Mouse (Mus musculus): ENCODE measurements around the gene Rela. TPM values are rescaled to one million over a fixed set of nuclear protein-coding genes. Genes with fewer than 3 reads are reported as not detected.

Gene Rela
- polyA plus RNA-seq, 1 experiment from 2014 or later = 42.6 TPM

- DNase-seq (ENCODE audit: low spot score) = no peak
- Histone ChIP-seq H3K36me3 (ENCODE audit: insufficient read depth, low read length) (peaks cover 61% of the 10 kb centered on the region), H3K4me1 (replicated peaks; ENCODE audit: insufficient read depth, low read length) (peaks cover 4% of the 10 kb centered on the region), H3K4me2 (ENCODE audit: low read length) (no peak overlapping the region), H3K4me3 (replicated peaks; ENCODE audit: low read depth, low read length) (no peak overlapping the region), H3K9me3 (replicated peaks; ENCODE audit: low read length) (no peaks in the 10 kb centered on the region), H3K9ac (ENCODE audit: low read depth, low read length) (no peak overlapping the region), H3K27me3 (ENCODE audit: insufficient read depth, low read length) (no peaks in the 10 kb centered on the region), H3K27ac (no peak overlapping the region)
- TF ChIP-seq CTCF (IDR thresholded peaks at IDR 0.05; ENCODE audit: low read depth) = no peak
- no peak for ATAC-seq (replicated peaks; ENCODE audit: low FRiP score, low read depth)
- whole genome bisulfite sequencing = 97% methylated on average over 8 of the region's 8 CpGs
These were observed 4.4 kb downstream of the Rela start for GRCm38 (mm10) chr19:5641641-5642040.

DNA sequence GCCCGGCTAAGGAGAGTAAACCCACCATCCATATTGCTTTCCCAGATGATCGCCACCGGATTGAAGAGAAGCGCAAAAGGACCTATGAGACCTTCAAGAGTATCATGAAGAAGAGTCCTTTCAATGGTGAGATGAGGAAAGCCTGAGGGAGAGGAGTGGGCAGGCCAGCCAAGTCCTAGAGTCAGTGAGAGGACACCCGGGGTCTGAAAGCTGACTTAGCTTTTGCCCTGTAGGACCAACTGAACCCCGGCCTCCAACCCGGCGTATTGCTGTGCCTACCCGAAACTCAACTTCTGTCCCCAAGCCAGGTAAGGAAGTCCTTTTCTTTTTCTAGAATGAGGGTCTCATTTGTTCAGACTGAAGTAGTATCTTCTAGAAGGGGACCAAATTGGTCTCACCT lies 8.0 kb downstream of the Rela start:
- Histone ChIP-seq H3K36me3 (ENCODE audit: insufficient read depth, low read length) (peaks cover 71% of the 10 kb centered on the region), H3K4me1 (replicated peaks; ENCODE audit: insufficient read depth, low read length) (peaks cover 13% of the 10 kb centered on the region), H3K27ac (no peak overlapping the region), H3K9ac (ENCODE audit: low read depth, low read length) (no peak overlapping the region), H3K4me3 (replicated peaks; ENCODE audit: low read depth, low read length) (no peak overlapping the region), H3K4me2 (ENCODE audit: low read length) (no peak overlapping the region), H3K27me3 (ENCODE audit: insufficient read depth, low read length) (no peaks in the 10 kb centered on the region), H3K9me3 (replicated peaks; ENCODE audit: low read length) (no peaks in the 10 kb centered on the region)
- no peak for DNase-seq (ENCODE audit: low spot score)
- 98% methylated on average over 9 of the region's 9 CpGs for WGBS
- TF ChIP-seq CTCF (IDR thresholded peaks at IDR 0.05; ENCODE audit: low read depth) = no peak
- ATAC-seq (replicated peaks; ENCODE audit: low FRiP score, low read depth) = no peak

DNA sequence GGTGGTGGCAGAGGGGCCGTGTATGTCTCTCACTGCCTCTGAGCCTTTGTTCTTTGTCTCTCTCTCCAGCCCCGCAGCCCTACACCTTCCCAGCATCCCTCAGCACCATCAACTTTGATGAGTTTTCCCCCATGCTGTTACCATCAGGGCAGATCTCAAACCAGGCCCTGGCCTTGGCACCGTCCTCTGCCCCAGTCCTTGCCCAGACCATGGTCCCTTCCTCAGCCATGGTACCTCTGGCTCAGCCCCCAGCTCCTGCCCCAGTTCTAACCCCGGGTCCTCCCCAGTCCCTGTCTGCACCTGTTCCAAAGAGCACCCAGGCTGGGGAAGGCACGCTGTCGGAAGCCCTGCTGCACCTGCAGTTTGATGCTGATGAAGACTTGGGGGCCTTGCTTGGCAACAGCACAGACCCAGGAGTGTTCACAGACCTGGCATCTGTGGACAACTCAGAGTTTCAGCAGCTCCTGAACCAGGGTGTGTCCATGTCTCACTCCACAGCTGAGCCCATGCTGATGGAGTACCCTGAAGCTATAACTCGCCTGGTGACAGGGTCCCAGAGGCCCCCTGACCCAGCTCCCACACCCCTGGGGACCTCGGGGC lies 9.5 kb downstream of the Rela start:
- Histone ChIP-seq H3K4me3 (replicated peaks; ENCODE audit: low read depth, low read length) (no peak overlapping the region), H3K27ac (no peak overlapping the region), H3K4me2 (ENCODE audit: low read length) (no peak overlapping the region), H3K4me1 (replicated peaks; ENCODE audit: insufficient read depth, low read length) (peaks cover 13% of the 10 kb centered on the region), H3K9ac (ENCODE audit: low read depth, low read length) (no peak overlapping the region), H3K36me3 (ENCODE audit: insufficient read depth, low read length) (peaks cover 69% of the 10 kb centered on the region), H3K9me3 (replicated peaks; ENCODE audit: low read length) (no peaks in the 10 kb centered on the region), H3K27me3 (ENCODE audit: insufficient read depth, low read length) (no peaks in the 10 kb centered on the region)
- no peak for DNase-seq (ENCODE audit: low spot score)
- no peak for TF ChIP-seq CTCF (IDR thresholded peaks at IDR 0.05; ENCODE audit: low read depth)
- ATAC-seq (replicated peaks; ENCODE audit: low FRiP score, low read depth) = no peak
- WGBS = 90% methylated on average over 8 of the region's 8 CpGs

DNA sequence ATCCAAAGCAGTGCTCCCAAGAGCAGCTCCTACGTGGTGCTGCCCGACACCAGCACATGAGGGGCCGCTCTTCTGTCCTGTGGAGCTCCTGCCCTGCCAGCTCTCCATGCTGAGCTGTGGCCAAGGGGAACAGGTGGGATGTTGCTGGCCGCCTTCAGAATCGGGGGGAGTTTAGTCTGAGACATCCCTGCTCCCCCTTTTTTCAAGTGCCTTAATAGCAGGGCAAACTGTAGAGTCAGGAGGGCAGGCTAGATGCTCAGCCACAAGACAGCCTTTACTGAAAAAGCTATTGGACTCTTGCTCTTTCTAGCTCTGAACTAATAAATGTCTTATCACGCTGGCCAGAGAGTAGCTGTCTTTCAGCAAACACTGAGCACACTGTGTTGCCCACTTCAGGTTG lies 10.5 kb downstream of the Rela start:
- H3K9me3 ChIP-seq (replicated peaks; ENCODE audit: low read length) = no peaks in the 10 kb centered on the region
- peaks cover 13% of the 10 kb centered on the region for H3K4me1 ChIP-seq (replicated peaks; ENCODE audit: insufficient read depth, low read length)
- peak overlapping the region; percentile 90 for H3K27ac ChIP-seq
- ATAC-seq (replicated peaks; ENCODE audit: low FRiP score, low read depth) (no peak), DNase-seq (ENCODE audit: low spot score) (no peak)
- no peak overlapping the region for H3K4me2 ChIP-seq (ENCODE audit: low read length)
- no peak overlapping the region for H3K9ac ChIP-seq (ENCODE audit: low read depth, low read length)
- no peak for TF ChIP-seq CTCF (IDR thresholded peaks at IDR 0.05; ENCODE audit: low read depth)
- peaks cover 59% of the 10 kb centered on the region for H3K36me3 ChIP-seq (ENCODE audit: insufficient read depth, low read length)
- no peak overlapping the region for H3K4me3 ChIP-seq (replicated peaks; ENCODE audit: low read depth, low read length)
- no peaks in the 10 kb centered on the region for H3K27me3 ChIP-seq (ENCODE audit: insufficient read depth, low read length)
- 97% methylated on average over 6 of the region's 6 CpGs for WGBS

DNA sequence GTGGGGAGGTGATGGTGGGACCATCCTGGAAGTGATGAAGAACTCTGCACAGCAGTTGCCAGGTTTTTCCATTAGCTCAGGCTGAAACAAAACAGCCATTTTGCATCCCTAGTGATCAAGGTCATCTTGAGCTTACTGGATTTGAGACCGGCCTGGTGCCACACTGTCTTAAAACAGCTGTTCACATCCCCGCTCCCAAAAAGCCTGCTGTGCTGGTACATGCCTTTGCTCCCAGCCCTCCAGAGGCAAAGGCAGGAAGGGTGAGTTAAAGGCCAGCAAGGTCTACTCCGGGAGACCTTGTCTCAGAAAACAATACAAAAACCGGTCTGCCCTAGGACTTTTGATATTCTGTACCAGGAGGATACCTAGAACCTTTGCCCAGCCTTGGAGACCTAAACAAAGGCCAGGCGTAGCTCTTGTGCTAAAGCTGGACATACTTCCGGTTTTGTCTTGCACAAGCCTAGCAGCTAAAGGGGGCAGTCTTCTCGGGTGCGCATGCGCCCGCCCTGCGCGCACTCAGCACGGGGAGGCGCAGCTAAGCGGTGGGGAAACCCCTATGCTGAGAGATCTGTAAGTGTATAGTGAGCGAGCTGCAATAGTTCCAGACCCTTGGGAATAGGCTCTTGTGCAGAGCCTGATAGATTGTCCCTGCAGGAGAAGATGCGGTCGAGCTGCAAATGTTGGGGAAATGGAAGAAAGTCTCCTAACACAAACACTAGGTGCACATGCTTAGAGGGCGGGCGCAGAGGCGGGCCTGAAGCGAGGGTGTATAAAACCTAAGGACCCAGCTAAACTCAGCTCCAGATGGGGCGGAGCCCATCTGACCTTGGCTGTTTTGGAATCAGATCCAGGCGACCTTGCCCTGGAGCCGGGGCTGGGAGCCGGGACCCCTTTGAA lies 11.4 kb downstream of the Rela start:
- peak; percentile 91 for DNase-seq (ENCODE audit: low spot score)
- 10% methylated on average over 26 of the region's 26 CpGs for WGBS
- H3K4me1 ChIP-seq (replicated peaks; ENCODE audit: insufficient read depth, low read length) = peaks cover 13% of the 10 kb centered on the region
- H3K9me3 ChIP-seq (replicated peaks; ENCODE audit: low read length) = no peaks in the 10 kb centered on the region
- peak; percentile 50 for TF ChIP-seq CTCF (IDR thresholded peaks at IDR 0.05; ENCODE audit: low read depth)
- peaks cover 53% of the 10 kb centered on the region for H3K36me3 ChIP-seq (ENCODE audit: insufficient read depth, low read length)
- ATAC-seq (replicated peaks; ENCODE audit: low FRiP score, low read depth) = peak; percentile 80
- H3K4me3 ChIP-seq (replicated peaks; ENCODE audit: low read depth, low read length) = peak overlapping the region; percentile 6; the same call in 1 of the 2 replicates
- no peaks in the 10 kb centered on the region for H3K27me3 ChIP-seq (ENCODE audit: insufficient read depth, low read length)
- 0 out of 2 replicates have a peak overlapping the region, but pooled peaks have one; percentile 5 for H3K9ac ChIP-seq (ENCODE audit: low read depth, low read length)
- H3K4me2 ChIP-seq (ENCODE audit: low read length) = peak overlapping the region; percentile 51
- H3K27ac ChIP-seq = peak overlapping the region; percentile 90

DNA sequence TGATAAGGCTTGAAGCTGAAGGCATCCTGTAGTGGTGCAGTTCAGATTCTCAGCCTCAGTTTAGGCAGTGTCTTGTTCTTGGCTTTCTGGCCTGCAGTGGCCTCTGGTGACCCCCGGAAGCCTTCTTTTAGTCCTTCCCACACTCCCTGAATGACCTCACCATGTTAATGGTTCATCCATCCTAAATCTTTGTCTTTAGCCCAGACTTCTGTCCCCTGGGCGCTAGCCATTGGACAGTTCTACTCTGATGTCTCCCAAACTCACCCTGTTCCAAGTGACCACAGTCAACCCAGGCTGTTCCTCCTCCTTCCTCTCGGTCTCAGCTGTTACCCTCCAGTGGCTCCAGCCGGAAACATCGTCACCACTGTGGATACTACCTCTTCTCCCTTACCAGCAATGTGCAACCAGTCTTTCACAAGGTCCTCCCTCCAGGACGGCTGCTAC lies 12.0 kb downstream of the Rela start:
- Histone ChIP-seq H3K4me3 (replicated peaks; ENCODE audit: low read depth, low read length) (peak overlapping the region; percentile 6; the same call in 1 of the 2 replicates), H3K4me1 (replicated peaks; ENCODE audit: insufficient read depth, low read length) (peaks cover 18% of the 10 kb centered on the region), H3K4me2 (ENCODE audit: low read length) (peak overlapping the region; percentile 51), H3K27me3 (ENCODE audit: insufficient read depth, low read length) (no peaks in the 10 kb centered on the region), H3K36me3 (ENCODE audit: insufficient read depth, low read length) (peaks cover 47% of the 10 kb centered on the region), H3K9ac (ENCODE audit: low read depth, low read length) (0 out of 2 replicates have a peak overlapping the region, but pooled peaks have one; percentile 1), H3K27ac (peak overlapping the region; percentile 90), H3K9me3 (replicated peaks; ENCODE audit: low read length) (no peaks in the 10 kb centered on the region)
- DNase-seq (ENCODE audit: low spot score) (peak; percentile 49), ATAC-seq (replicated peaks; ENCODE audit: low FRiP score, low read depth) (peak; percentile 37)
- TF ChIP-seq CTCF (IDR thresholded peaks at IDR 0.05; ENCODE audit: low read depth) = no peak
- WGBS = 37% methylated on average over 6 of the region's 6 CpGs

All from kidney, postnatal 0 days (tissue).